Mouse (Mus musculus): ENCODE measurements around the gene Ugt1a6a. TPM values are rescaled to one million over a fixed set of nuclear protein-coding genes. Genes with fewer than 3 reads are reported as not detected.

Gene Ugt1a6a
- total RNA-seq, 1 experiment from 2014 or later: 14.7 TPM

GRCm38 (mm10) chr1:88258881-88259642 lies 124.5 kb downstream of the Ugt1a6a start:
- ATAC-seq (ENCODE audit: extremely low read depth, insufficient number of reproducible peaks, low FRiP score, poor library complexity, severe bottlenecking): no peak

- no peak for ATAC-seq (ENCODE audit: extremely low read depth, insufficient number of reproducible peaks, low FRiP score, poor library complexity, severe bottlenecking)
Observed at GRCm38 (mm10) chr1:88259643-88260024, 125.0 kb downstream of the Ugt1a6a start.

DNA sequence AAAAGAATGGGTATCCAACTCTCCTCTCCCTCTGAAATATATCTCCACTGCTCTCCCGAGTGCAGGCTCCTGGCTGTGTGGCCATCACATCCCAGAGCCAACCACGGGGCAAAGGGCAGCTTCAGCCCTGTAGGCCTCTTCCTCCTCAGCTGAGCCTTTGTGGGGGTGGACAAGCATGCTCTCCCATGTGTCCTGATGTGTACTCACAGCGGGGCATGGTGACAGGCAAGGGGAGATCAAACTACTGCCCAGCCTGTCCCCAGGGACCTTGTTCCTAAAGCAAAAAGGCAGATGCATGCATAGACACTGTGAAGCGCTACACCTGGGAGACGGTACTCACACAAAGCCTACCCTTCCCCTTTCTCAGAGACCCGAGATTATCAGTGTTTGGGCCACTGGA lies 125.5 kb downstream of the Ugt1a6a start:
- ATAC-seq (ENCODE audit: extremely low read depth, insufficient number of reproducible peaks, low FRiP score, poor library complexity, severe bottlenecking): peak; percentile 2; the same call in 1 of the 2 replicates

DNA sequence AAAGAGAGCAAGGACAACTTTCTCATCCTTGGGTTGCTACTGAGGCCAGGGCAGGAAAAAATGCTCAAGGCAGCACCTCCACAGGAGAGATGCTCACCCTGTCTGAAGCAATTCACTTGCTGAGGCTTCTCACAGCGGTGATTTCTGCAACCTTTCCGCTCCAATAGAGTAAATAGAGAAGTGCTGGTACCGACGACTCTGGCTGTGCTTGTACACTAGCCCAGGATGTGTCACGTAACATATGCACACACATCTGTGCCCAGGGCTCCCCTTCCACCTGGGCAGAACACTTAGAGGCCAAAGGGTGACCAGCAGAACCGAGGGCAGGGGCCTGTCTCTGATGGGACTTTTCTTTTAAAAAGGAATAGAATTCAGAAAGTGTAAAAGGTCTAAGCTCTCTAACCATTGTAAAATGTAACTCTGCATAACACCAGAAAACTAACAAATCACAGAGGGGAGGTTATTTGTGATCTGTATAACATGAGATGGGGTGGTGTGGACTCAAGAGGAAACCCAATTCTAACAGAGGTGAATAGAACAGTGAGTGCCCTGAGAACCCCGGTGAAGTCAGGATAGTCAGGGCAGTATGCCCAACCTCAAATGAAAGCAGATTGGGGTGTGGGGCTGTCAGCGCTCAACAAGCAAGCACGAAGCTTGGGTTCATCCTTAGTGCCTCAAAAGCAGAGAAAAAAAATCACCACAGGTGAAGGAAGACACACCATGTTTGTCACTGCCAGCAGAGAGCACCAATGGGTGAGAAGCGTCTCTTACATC lies 126.2 kb downstream of the Ugt1a6a start:
- peak; percentile 31 for ATAC-seq (ENCODE audit: extremely low read depth, insufficient number of reproducible peaks, low FRiP score, poor library complexity, severe bottlenecking)

GRCm38 (mm10) chr1:88261706-88262105 lies 127.1 kb downstream of the Ugt1a6a start:
- ATAC-seq (ENCODE audit: extremely low read depth, insufficient number of reproducible peaks, low FRiP score, poor library complexity, severe bottlenecking): no peak

DNA sequence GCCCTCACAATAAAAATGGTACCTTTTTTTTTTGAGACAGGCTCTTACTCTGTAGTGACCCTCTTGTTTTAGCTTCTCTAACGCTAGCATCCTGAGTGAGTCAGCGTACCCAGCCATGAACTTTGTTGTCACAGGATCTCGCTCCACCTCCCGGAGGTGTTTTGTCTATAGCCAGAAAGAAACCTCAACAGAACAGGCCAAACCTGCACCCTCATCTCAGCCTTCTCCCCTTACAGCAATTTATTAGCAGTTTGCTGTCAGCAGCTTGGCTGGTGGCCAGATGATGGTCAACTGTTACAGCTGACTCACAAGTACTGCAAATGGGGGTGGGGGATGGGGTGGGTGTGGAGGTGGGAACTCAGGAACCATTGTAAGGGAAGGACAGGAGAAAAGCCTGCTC lies 127.6 kb downstream of the Ugt1a6a start:
- peak; percentile 10 for ATAC-seq (ENCODE audit: extremely low read depth, insufficient number of reproducible peaks, low FRiP score, poor library complexity, severe bottlenecking)

DNA sequence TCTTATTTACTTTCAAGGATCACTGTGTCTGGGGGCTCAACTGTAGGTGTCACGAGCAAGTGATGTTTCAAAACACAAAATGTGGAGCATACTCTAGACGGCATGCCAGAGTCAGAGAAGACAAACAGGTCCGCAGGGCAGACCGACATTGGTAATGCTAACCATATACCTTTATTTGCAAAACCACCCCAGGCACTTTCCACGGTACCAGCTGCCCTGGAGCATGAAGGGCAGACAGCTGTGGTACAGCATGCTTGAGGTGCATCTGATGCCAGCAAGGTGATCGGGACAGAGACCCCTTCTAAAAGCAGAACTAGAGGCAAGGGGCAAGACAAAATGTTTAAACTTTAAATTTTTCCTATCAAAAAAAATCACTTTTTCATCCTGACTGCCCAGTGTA lies 128.4 kb downstream of the Ugt1a6a start:
- no peak for ATAC-seq (ENCODE audit: extremely low read depth, insufficient number of reproducible peaks, low FRiP score, poor library complexity, severe bottlenecking)

DNA sequence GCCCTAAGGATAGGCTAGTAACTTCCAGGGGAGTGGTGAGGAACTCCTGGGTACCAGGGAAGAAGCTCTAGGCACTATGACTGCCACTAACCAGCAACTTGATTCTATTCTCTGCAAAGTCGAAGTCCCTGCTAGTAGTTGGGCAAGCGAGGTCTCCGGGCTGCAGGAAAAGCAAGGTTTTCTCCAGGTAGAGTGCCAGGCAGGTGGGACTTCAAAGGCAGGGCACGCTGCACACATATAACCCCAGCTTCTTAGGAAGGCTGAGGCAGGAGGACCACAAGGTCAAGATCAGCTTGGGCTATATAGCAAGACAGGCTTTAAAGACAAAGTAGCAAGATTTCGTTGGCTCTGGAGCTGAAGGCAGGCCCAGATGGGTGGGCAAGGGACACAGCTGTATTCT lies 129.2 kb downstream of the Ugt1a6a start:
- ATAC-seq (ENCODE audit: extremely low read depth, insufficient number of reproducible peaks, low FRiP score, poor library complexity, severe bottlenecking): no peak

GRCm38 (mm10) chr1:88264237-88264868 lies 129.7 kb downstream of the Ugt1a6a start:
- ATAC-seq (ENCODE audit: extremely low read depth, insufficient number of reproducible peaks, low FRiP score, poor library complexity, severe bottlenecking): no peak

DNA sequence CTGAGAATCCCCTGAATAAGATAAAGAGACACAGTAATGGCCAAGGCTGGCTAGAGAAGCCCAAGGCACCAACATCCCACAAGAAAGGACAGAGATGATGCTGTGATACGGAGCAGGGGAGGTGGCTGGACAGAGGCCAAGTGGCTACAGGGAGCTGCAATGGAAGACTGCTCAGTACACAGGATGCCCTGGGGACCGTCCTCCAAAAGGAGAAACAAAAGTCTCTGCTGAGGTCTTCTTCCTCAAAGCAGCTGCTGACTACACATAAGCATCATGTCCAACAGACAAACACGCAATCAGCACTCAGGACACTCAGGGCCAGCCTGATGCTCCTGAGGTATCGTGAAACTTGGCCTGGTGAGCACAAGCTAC lies 130.2 kb downstream of the Ugt1a6a start:
- ATAC-seq (ENCODE audit: extremely low read depth, insufficient number of reproducible peaks, low FRiP score, poor library complexity, severe bottlenecking): no peak

- ATAC-seq (ENCODE audit: extremely low read depth, insufficient number of reproducible peaks, low FRiP score, poor library complexity, severe bottlenecking): no peak
Observed at GRCm38 (mm10) chr1:88266123-88266522, 131.5 kb downstream of the Ugt1a6a start.

DNA sequence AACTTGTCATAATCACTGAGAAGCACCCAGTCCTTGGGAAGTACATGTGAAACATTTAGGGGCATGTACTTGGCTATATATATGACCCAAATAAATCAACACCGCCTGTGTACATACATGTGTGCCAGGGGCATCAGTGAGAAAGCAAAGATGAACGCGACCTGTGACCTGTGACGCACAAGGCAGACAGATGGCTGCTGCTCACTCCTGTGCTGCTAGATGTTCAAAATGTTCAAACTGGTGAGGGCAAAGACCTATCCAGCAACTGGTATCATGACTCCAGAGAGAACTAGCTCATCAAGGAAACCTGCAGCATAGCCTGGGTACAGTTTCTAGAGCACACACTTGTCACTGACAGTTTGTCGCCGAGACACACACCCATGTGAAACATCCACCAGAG lies 132.9 kb downstream of the Ugt1a6a start:
- no peak for ATAC-seq (ENCODE audit: extremely low read depth, insufficient number of reproducible peaks, low FRiP score, poor library complexity, severe bottlenecking)

DNA sequence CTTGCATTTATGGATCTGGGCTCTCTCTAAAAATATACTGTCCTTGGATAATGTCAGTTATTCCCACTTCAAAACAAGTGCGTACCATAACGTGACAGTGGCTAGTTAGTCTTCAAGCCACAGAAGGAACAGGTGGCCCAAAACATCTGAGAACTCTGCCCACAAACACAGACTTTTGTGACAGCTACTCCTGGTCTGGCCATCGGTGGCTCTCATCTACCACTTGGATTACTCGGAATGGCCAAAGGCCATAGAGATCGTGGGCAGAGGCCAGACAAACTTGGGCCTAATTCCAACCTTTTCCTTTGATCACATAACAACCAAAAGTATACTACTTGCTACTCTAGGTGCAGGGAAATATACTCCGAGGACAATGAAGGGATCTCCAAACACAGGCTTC lies 133.5 kb downstream of the Ugt1a6a start:
- no peak for ATAC-seq (ENCODE audit: extremely low read depth, insufficient number of reproducible peaks, low FRiP score, poor library complexity, severe bottlenecking)

Other genes with a start within 250 kb of the Ugt1a6a start
- 24.6 and 27.8 TPM in 2 replicates for gene Usp40, start 126.3 kb upstream of the Ugt1a6a start, total RNA-seq (2017)
- gene Ugt1a10, start 79.4 kb upstream of the Ugt1a6a start, total RNA-seq (2017): not detected in 2 replicates
- gene Ugt1a9, start 64.0 kb upstream of the Ugt1a6a start, total RNA-seq (2017): not detected in 2 replicates
- not detected in 2 replicates for gene Ugt1a8, start 47.0 kb upstream of the Ugt1a6a start, total RNA-seq (2017)
- gene Ugt1a7c, start 39.7 kb upstream of the Ugt1a6a start, total RNA-seq (2017): 123 TPM in 2 replicates
- gene Ugt1a6b, start 31.6 kb upstream of the Ugt1a6a start, total RNA-seq (2017): 8.6 and 9.6 TPM in 2 replicates
- 2.8 TPM in 2 replicates for gene Ugt1a5, start 31.2 kb downstream of the Ugt1a6a start, total RNA-seq (2017)
- gene Ugt1a2, start 65.8 kb downstream of the Ugt1a6a start, total RNA-seq (2017): 1.0 and 1.1 TPM in 2 replicates
- gene Dnajb3, start 71.0 kb downstream of the Ugt1a6a start, total RNA-seq (2017): not detected in 2 replicates
- 1.1 and 3.5 TPM in 2 replicates for gene Ugt1a1, start 77.2 kb downstream of the Ugt1a6a start, total RNA-seq (2017)
- gene Mroh2a, start 92.2 kb downstream of the Ugt1a6a start, total RNA-seq (2017): 0.35 and 0.49 TPM in 2 replicates
- 72.4 and 80.5 TPM in 2 replicates for gene Hjurp, start 142.8 kb downstream of the Ugt1a6a start, total RNA-seq (2017)
- gene Trpm8, start 142.9 kb downstream of the Ugt1a6a start, total RNA-seq (2017): not detected in 2 replicates